Mouse (Mus musculus): Measurements from ENCODE around the gene Klkb1.

- TF ChIP-seq CTCF (IDR thresholded peaks at IDR 0.05; ENCODE audit: borderline replicate concordance, insufficient read depth, low read length) (no peak), POLR2A (IDR thresholded peaks at IDR 0.05; ENCODE audit: low read depth, low read length) (no peak)
Measured at GRCm38 (mm10) chr8:45239363-45239762, 55.3 kb downstream of the Klkb1 start.
